Comparison of ENCODE assay signal across 8 mouse cellular contexts in genomic region chr17:79051606-79052005, GRCm38 (mm10). TPM values are rescaled to one million over a fixed set of nuclear protein-coding genes. Genes with fewer than 3 reads are reported as not detected.
A peak's percentile ranks its signal among the peaks of the same experiment; 100 is the strongest.
DNase-seq lines count a peak whose midpoint lies in the region; ATAC-seq lines count a peak whose summit lies in the region.

Qpct (plus strand) TSS chr17:79051906.

- no peaks in the 10 kb centered on the region for H3K36me3 ChIP-seq in embryonic facial prominence, embryonic 14.5 days (ENCODE audit: control insufficient read depth, insufficient read depth, low read length)
- H3K36me3 ChIP-seq in hindbrain, embryonic 14.5 days (replicated peaks; ENCODE audit: control insufficient read depth, insufficient read depth) = no peaks in the 10 kb centered on the region
- H3K36me3 ChIP-seq in midbrain, embryonic 12.5 days = no peaks in the 10 kb centered on the region

- peaks cover 12% of the 10 kb centered on the region for H3K27me3 ChIP-seq in embryonic facial prominence, embryonic 14.5 days (replicated peaks; ENCODE audit: control insufficient read depth, insufficient read depth, low read length)
- H3K27me3 ChIP-seq in hindbrain, embryonic 14.5 days (ENCODE audit: control insufficient read depth, insufficient read depth, low read length) = no peaks in the 10 kb centered on the region
- H3K27me3 ChIP-seq in midbrain, embryonic 12.5 days = peaks cover 10% of the 10 kb centered on the region

- H3K4me2 ChIP-seq in embryonic facial prominence, embryonic 14.5 days (ENCODE audit: low read depth, low read length) = peak within 1 kb of the TSS; percentile 100
- peak within 1 kb of the TSS; percentile 70 for H3K4me2 ChIP-seq in hindbrain, embryonic 14.5 days (replicated peaks)
- peak within 1 kb of the TSS; percentile 98 for H3K4me2 ChIP-seq in midbrain, embryonic 12.5 days (replicated peaks)

- H3K9me3 ChIP-seq in embryonic facial prominence, embryonic 14.5 days (ENCODE audit: control insufficient read depth, low read length) = no peaks in the 10 kb centered on the region
- H3K9me3 ChIP-seq in hindbrain, embryonic 14.5 days (ENCODE audit: control insufficient read depth, low read length) = no peaks in the 10 kb centered on the region
- H3K9me3 ChIP-seq in midbrain, embryonic 12.5 days = no peaks in the 10 kb centered on the region

- no peaks in the 10 kb centered on the region; the same call in 1 of the 2 replicates for H3K4me1 ChIP-seq in embryonic facial prominence, embryonic 14.5 days (ENCODE audit: control insufficient read depth, insufficient read depth, low read length)
- H3K4me1 ChIP-seq in hindbrain, embryonic 14.5 days (replicated peaks; ENCODE audit: control insufficient read depth, insufficient read depth, low read length) = no peaks in the 10 kb centered on the region
- 0 out of 2 replicates have a peak, but pooled peaks cover 2% of the 10 kb centered on the region for H3K4me1 ChIP-seq in midbrain, embryonic 12.5 days

- H3K9ac ChIP-seq in embryonic facial prominence, embryonic 14.5 days (ENCODE audit: low read depth, low read length) = peak within 1 kb of the TSS; percentile 64
- H3K9ac ChIP-seq in hindbrain, embryonic 14.5 days = peak within 1 kb of the TSS; percentile 59
- peak within 1 kb of the TSS; percentile 63 for H3K9ac ChIP-seq in midbrain, embryonic 12.5 days (replicated peaks)

- ATAC-seq in embryonic facial prominence, embryonic 14.5 days (ENCODE audit: low read depth) = no peak
- no peak for ATAC-seq in hindbrain, embryonic 14.5 days (ENCODE audit: low FRiP score)
- 0 out of 2 replicates have a peak, but pooled peaks have one; percentile 28 for ATAC-seq in midbrain, embryonic 12.5 days (ENCODE audit: low FRiP score, low read depth)
- ATAC-seq in frontal cortex, adult (ENCODE audit: low TSS enrichment) = no peak

- H3K4me3 ChIP-seq in embryonic facial prominence, embryonic 14.5 days (ENCODE audit: low read depth, low read length) = peak within 1 kb of the TSS; percentile 59
- H3K4me3 ChIP-seq in hindbrain, embryonic 14.5 days (replicated peaks; ENCODE audit: low read length) = peak within 1 kb of the TSS; percentile 56
- H3K4me3 ChIP-seq in midbrain, embryonic 12.5 days = peak within 1 kb of the TSS; percentile 63

- no peak within 1 kb of the TSS for H3K27ac ChIP-seq in embryonic facial prominence, embryonic 14.5 days (replicated peaks; ENCODE audit: low read depth, low read length)
- H3K27ac ChIP-seq in hindbrain, embryonic 14.5 days = peak within 1 kb of the TSS; percentile 46
- peak within 1 kb of the TSS; percentile 43; the same call in 1 of the 2 replicates for H3K27ac ChIP-seq in midbrain, embryonic 12.5 days (replicated peaks)

- 70% methylated on average over 4 of the region's 4 CpGs for WGBS in embryonic facial prominence, embryonic 14.5 days
- 66% methylated on average over 4 of the region's 4 CpGs for WGBS in hindbrain, embryonic 14.5 days
- WGBS in midbrain, embryonic 12.5 days = 72% methylated on average over 4 of the region's 4 CpGs

- no peak for DNase-seq in layer of hippocampus, adult 8-10 months (ENCODE audit: low spot score in 2 of 2)
- DNase-seq in layer of hippocampus, adult 9-11 months = no peak
- no peak for DNase-seq in embryonic facial prominence, embryonic 14.5 days (ENCODE audit: low spot score)
- no peak for DNase-seq in hindbrain, embryonic 14.5 days (ENCODE audit: low spot score)
- no peak for DNase-seq in spleen, postnatal 36 days (ENCODE audit: low spot score in 2 of 2)
- DNase-seq in gastrocnemius, adult 18-20 months (ENCODE audit: low spot score) = no peak

RNA-seq across cellular contexts. Expression of gene Qpct, which starts in this region (rescaled TPM):
- total RNA-seq in layer of hippocampus, adult 8-10 months (2022) = 10 to 100 TPM; 11.6 to 17.3 (median 13.2) TPM
- 14.0 and 18.1 TPM in 2 replicates for polyA plus RNA-seq in embryonic facial prominence, embryonic 14.5 days (2014; fragmentation: Nextera tagmentation; extraction: Ambion mirVana)
- 22.8 and 29.3 TPM in 2 replicates for polyA plus RNA-seq in hindbrain, embryonic 14.5 days (2014; fragmentation: Nextera tagmentation; extraction: Ambion mirVana)
- polyA plus RNA-seq in midbrain, embryonic 12.5 days (2016; fragmentation: Nextera tagmentation; extraction: Ambion mirVana) = 7.9 and 9.8 TPM in 2 replicates
- 1 to 10 TPM; 2.3 to 3.5 TPM for total RNA-seq in gastrocnemius, adult 18-20 months (2021)
